Mouse (Mus musculus) midbrain, embryonic 13.5 days (tissue): ENCODE measurements around the gene Hmgb1. TPM values are rescaled to one million over a fixed set of nuclear protein-coding genes. Genes with fewer than 3 reads are reported as not detected.

Experiments
- ATAC-seq: fragments of 200-750 bp; cut with Nextera tagmentation; 2 replicates; pipeline ENCODE4 v1.8.0; 2017; ENCODE audit warnings: mild to moderate bottlenecking, moderate TSS enrichment, moderate library complexity
- H3K27ac ChIP-seq: fragments of 300-500 bp; sonication (generic); 2 replicates; pipeline ENCODE4 v1.5.1; 2015; ENCODE audit warnings: inconsistent platforms, mild to moderate bottlenecking, moderate library complexity
- H3K27me3 ChIP-seq: fragments of 300-500 bp; sonication (generic); 2 replicates; pipeline ENCODE4 v1.6.1; 2015; ENCODE audit warnings: mild to moderate bottlenecking, inconsistent platforms
- H3K36me3 ChIP-seq: fragments of 300-500 bp; sonication (generic); 2 replicates; pipeline ENCODE4 v1.6.1; 2015; ENCODE audit warnings: mild to moderate bottlenecking, inconsistent platforms
- H3K4me1 ChIP-seq: fragments of 300-500 bp; sonication (generic); replicated peaks from 2 replicates; pipeline ENCODE4 v1.6.1; 2015; ENCODE audit warnings: inconsistent platforms
- H3K4me2 ChIP-seq: fragments of 300-500 bp; sonication (generic); replicated peaks from 2 replicates; pipeline ENCODE4 v1.6.1; 2015; ENCODE audit warnings: moderate library complexity, mild to moderate bottlenecking, inconsistent platforms
- H3K4me3 ChIP-seq: fragments of 300-500 bp; sonication (generic); replicated peaks from 2 replicates; pipeline ENCODE4 v1.5.1; 2015; ENCODE audit warnings: mild to moderate bottlenecking, inconsistent platforms
- H3K9ac ChIP-seq: fragments of 300-500 bp; sonication (generic); replicated peaks from 2 replicates; pipeline ENCODE4 v1.6.1; 2015; ENCODE audit warnings: mild to moderate bottlenecking, inconsistent platforms
- H3K9me3 ChIP-seq: fragments of 300-500 bp; sonication (generic); 2 replicates; pipeline ENCODE4 v1.6.1; 2016; ENCODE audit warnings: mild to moderate bottlenecking, inconsistent platforms
- WGBS: fragments of 180-500 bp; shearing (Covaris S2); methylation state at CpG from one replicate; pipeline ENCODE4 v1.1.7; 2015; 5-methylcytosine and 5-hydroxymethylcytosine counted together
- polyA plus RNA-seq: library from polyadenylated mRNA; unstranded; fragments of >200 nt; fragmentation: Nextera tagmentation; extraction: Ambion mirVana; gene quantifications from 2 replicates; pipeline ENCODE4 v1.2.1, GENCODE M21; 2015

Gene Hmgb1
- polyA plus RNA-seq, 1 experiment from 2014 or later, result 1,097 TPM

- Histone ChIP-seq H3K27ac (0 out of 2 replicates have a peak overlapping the region, but pooled peaks have one; percentile 30), H3K9ac (0 out of 2 replicates have a peak overlapping the region, but pooled peaks have one; percentile 34), H3K27me3 (peaks cover 6% of the 10 kb centered on the region), H3K36me3 (no peaks in the 10 kb centered on the region), H3K9me3 (no peaks in the 10 kb centered on the region), H3K4me1 (peaks cover 7% of the 10 kb centered on the region), H3K4me3 (peak overlapping the region; percentile 28; the same call in 1 of the 2 replicates), H3K4me2 (peak overlapping the region; percentile 53)
- ATAC-seq, result 0 out of 2 replicates have a peak, but pooled peaks have one; percentile 2
- WGBS, result 78% methylated on average over 9 of the region's 9 CpGs
Measured at GRCm38 (mm10) chr5:149005701-149006361, 178.5 kb downstream of the Hmgb1 start.

GRCm38 (mm10) chr5:149005083-149005482 lies 179.2 kb downstream of the Hmgb1 start:
- ATAC-seq, result no peak
- WGBS, result 49% methylated on average over 9 of the region's 9 CpGs
- no peak overlapping the region for H3K4me3 ChIP-seq
- H3K9me3 ChIP-seq, result no peaks in the 10 kb centered on the region
- H3K36me3 ChIP-seq, result no peaks in the 10 kb centered on the region
- no peak overlapping the region for H3K4me2 ChIP-seq
- no peak overlapping the region for H3K27ac ChIP-seq
- peaks cover 7% of the 10 kb centered on the region for H3K4me1 ChIP-seq
- no peak overlapping the region for H3K9ac ChIP-seq
- H3K27me3 ChIP-seq, result peaks cover 6% of the 10 kb centered on the region

- Histone ChIP-seq H3K4me3 (no peak overlapping the region), H3K27ac (no peak overlapping the region), H3K4me2 (no peak overlapping the region), H3K9me3 (no peaks in the 10 kb centered on the region), H3K36me3 (no peaks in the 10 kb centered on the region), H3K9ac (no peak overlapping the region), H3K4me1 (peaks cover 7% of the 10 kb centered on the region), H3K27me3 (peaks cover 6% of the 10 kb centered on the region)
- 55% methylated on average over 2 of the region's 2 CpGs for WGBS
- no peak for ATAC-seq
Measured at GRCm38 (mm10) chr5:149003137-149003536, 181.2 kb downstream of the Hmgb1 start.

GRCm38 (mm10) chr5:149002803-149003115 lies 181.5 kb downstream of the Hmgb1 start:
- no peak overlapping the region for H3K4me2 ChIP-seq
- no peaks in the 10 kb centered on the region for H3K36me3 ChIP-seq
- no peak for ATAC-seq
- H3K27me3 ChIP-seq, result peaks cover 6% of the 10 kb centered on the region
- H3K9me3 ChIP-seq, result no peaks in the 10 kb centered on the region
- H3K27ac ChIP-seq, result no peak overlapping the region
- no peak overlapping the region for H3K9ac ChIP-seq
- H3K4me3 ChIP-seq, result no peak overlapping the region
- WGBS, result 83% methylated on average over 6 of the region's 6 CpGs
- H3K4me1 ChIP-seq, result peaks cover 7% of the 10 kb centered on the region

- H3K4me2 ChIP-seq, result no peak overlapping the region
- 73% methylated on average over 20 of the region's 20 CpGs for WGBS
- no peak overlapping the region for H3K4me3 ChIP-seq
- H3K9me3 ChIP-seq, result no peaks in the 10 kb centered on the region
- peaks cover 7% of the 10 kb centered on the region for H3K4me1 ChIP-seq
- H3K36me3 ChIP-seq, result no peaks in the 10 kb centered on the region
- H3K9ac ChIP-seq, result no peak overlapping the region
- H3K27ac ChIP-seq, result no peak overlapping the region
- ATAC-seq, result no peak
- H3K27me3 ChIP-seq, result peaks cover 6% of the 10 kb centered on the region
Measured at GRCm38 (mm10) chr5:149002034-149002802, 182.1 kb downstream of the Hmgb1 start.

- no peaks in the 10 kb centered on the region for H3K27me3 ChIP-seq
- no peak overlapping the region for H3K4me2 ChIP-seq
- 92% methylated on average over 7 of the region's 7 CpGs for WGBS
- H3K9ac ChIP-seq, result no peak overlapping the region
- H3K9me3 ChIP-seq, result no peaks in the 10 kb centered on the region
- H3K4me1 ChIP-seq, result peaks cover 14% of the 10 kb centered on the region
- no peak overlapping the region for H3K27ac ChIP-seq
- no peaks in the 10 kb centered on the region for H3K36me3 ChIP-seq
- no peak overlapping the region for H3K4me3 ChIP-seq
- ATAC-seq, result no peak
Measured at GRCm38 (mm10) chr5:148999802-149000201, 184.5 kb downstream of the Hmgb1 start.

GRCm38 (mm10) chr5:148998512-148998911 lies 185.8 kb downstream of the Hmgb1 start:
- H3K9me3 ChIP-seq, result no peaks in the 10 kb centered on the region
- ATAC-seq, result no peak
- peaks cover 22% of the 10 kb centered on the region for H3K4me1 ChIP-seq
- H3K4me3 ChIP-seq, result no peak overlapping the region
- no peaks in the 10 kb centered on the region for H3K27me3 ChIP-seq
- H3K9ac ChIP-seq, result no peak overlapping the region
- H3K27ac ChIP-seq, result no peak overlapping the region
- 91% methylated on average over 14 of the region's 14 CpGs for whole genome bisulfite sequencing
- H3K36me3 ChIP-seq, result no peaks in the 10 kb centered on the region
- H3K4me2 ChIP-seq, result no peak overlapping the region

GRCm38 (mm10) chr5:148996709-148997037 lies 187.6 kb downstream of the Hmgb1 start:
- H3K4me3 ChIP-seq, result no peak overlapping the region
- no peaks in the 10 kb centered on the region for H3K27me3 ChIP-seq
- H3K9ac ChIP-seq, result no peak overlapping the region
- H3K36me3 ChIP-seq, result no peaks in the 10 kb centered on the region
- peaks cover 22% of the 10 kb centered on the region for H3K4me1 ChIP-seq
- ATAC-seq, result no peak
- H3K27ac ChIP-seq, result no peak overlapping the region
- 48% methylated on average over 4 of the region's 4 CpGs for WGBS
- no peaks in the 10 kb centered on the region for H3K9me3 ChIP-seq
- H3K4me2 ChIP-seq, result no peak overlapping the region

Other genes with a start within 250 kb of the Hmgb1 start
- gene Gm42791, start 189.3 kb downstream of the Hmgb1 start, polyA plus RNA-seq, result 2.0 and 3.6 TPM in 2 replicates
- gene Uspl1, start 139 bp downstream of the Hmgb1 start, polyA plus RNA-seq, result 64.4 and 64.8 TPM in 2 replicates
- 8.6 and 9.1 TPM in 2 replicates for gene Alox5ap, start 80.3 kb upstream of the Hmgb1 start, polyA plus RNA-seq
- gene Medag, start 227.3 kb upstream of the Hmgb1 start, polyA plus RNA-seq, result 1.9 and 2.3 TPM in 2 replicates